Mouse (Mus musculus) CH12F3 (cell line): ENCODE results near the gene Atf7.

Experiments
- in situ Hi-C: fragments of 300-500 bp; cut with MboI; formaldehyde crosslinking; loops from 2 replicates; pipeline ENCODE4 v1.14.3; 2020; ENCODE audit warnings: low sequenced_read_pairs

Gene Atf7

DNA sequence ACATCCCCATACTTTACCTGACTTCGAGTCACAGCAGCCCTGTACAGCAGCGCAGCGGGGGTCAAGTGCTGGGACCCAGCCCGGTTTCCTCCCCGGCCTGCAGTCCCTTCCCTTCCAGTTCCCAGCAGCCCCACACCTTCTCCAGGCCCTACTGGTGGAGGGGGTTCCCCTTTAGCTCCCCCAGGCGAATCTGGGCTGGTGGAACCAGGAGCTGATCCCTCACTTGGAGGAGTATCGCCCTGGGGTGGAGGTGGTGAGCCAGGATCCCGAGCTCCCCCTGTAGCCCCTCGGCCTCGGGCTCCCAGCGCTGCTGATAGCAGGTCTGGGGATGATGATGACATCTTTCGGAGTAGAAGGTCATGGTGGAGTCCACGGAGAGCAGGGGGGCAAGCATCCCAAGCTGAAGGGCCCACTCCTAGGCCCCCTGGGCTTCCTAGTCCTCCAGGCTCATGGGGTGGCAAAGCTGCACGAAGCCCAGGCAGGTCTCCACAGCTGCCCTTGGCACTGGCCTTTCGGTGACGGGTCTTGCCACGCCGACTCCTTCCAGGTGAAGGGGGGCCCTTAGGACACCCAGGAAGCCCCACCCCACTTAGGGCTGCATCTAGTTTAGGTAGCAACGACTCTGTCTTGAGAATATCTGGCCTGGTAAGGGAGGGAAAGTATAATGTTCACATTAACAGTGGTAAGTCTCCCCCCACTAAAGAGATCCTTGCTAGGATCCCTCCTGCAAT is 124.0 kb downstream of the Atf7 start:
- in situ Hi-C loops: no loop called here

DNA sequence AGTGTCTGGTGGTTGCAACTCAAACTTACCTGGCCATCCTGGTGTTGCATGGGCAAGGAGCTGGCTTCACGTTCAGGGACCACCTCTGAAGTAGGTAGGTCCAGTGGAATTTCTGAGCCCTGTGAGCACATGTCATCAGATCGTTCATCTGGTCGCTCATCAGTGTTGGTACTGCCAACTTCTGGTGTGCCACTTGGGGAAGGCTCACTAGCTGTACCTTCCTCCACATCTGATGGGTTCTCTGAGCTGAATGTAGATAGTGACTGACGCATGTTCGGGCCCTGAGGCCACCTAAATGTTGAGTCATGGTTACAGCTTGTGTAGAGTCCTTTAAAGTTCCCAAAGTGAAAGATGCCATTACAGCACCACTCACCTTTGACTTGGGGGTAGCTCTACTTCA is 124.8 kb downstream of the Atf7 start:
- in situ Hi-C loops: no loop called here

GRCm38 (mm10) chr15:102499851-102500250 is 125.4 kb downstream of the Atf7 start:
- in situ Hi-C loops: no loop called here

GRCm38 (mm10) chr15:102499370-102499769 is 125.9 kb downstream of the Atf7 start:
- in situ Hi-C loops: no loop called here

DNA sequence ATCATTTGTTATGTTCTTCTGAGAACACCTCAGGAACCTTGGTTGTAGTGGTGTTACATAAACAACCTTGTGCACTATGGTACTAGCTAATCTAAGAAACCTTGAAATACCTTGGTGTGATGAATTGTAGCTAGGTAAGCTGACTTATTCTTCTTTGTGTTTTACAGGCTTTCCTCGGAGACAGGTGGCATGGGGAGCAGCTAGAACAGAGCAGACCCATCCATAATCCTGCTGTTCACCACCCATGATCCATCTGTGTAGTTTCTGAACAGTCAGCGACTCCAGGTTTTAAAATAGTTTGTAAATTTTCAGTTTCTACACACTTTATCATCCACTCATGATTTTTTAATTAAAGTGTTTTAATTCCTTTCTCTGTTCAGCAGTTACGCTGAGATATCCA is 126.9 kb downstream of the Atf7 start:
- in situ Hi-C loops: no loop called here

DNA sequence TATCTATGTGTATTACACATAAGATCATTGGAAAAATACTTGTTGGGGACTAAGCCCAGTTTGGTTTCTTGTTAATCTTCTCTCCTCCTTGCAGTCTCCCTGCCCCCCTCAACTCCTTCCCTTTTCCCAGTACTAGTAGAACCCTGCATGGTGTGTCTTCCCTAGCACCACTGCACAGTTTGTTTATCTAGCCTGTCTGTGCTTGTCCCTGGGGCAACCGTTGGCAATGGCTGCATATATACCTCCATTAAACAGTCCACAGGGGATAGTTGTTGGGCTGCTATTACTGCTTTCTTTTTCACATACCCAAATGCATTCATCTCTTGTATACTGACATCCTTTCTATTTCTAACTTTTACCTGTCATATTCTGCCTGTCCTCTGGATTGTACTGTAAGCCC is 137.6 kb downstream of the Atf7 start:
- in situ Hi-C loops: no loop called here

- in situ Hi-C loops: no loop called here
Observed at GRCm38 (mm10) chr15:102485853-102486252, 139.4 kb downstream of the Atf7 start.

DNA sequence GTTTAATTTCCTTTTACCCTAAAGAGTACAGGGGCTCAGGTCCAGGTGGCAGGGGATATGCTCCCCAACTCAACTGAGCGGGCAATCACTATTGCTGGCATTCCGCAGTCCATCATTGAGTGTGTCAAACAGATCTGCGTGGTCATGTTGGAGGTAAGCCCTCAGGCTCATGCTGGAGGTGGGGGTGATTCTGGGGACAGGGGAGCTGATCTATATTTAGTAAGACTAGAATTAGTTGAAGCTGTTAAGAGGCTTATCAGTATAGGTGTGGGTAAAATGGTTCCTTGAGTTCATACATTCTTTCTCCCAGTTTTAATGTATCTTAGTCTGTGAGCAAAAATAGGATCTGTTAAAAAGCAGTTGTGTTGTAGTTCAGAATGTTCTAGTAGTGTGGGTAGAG is 142.1 kb downstream of the Atf7 start:
- in situ Hi-C loops: no loop called here
